Mouse (Mus musculus) mesoderm, embryonic 11.5 days (tissue): Measurements from ENCODE around the gene Ubox5.

ENCODE experiments used
- DNase-seq: peaks from one replicate; pipeline ENCODE4 v3.0.0-alpha.2; 2012; ENCODE audit warnings: low read depth, low spot score

Ubox5 gene

GRCm38 (mm10) chr2:130634006-130634738 is 4.3 kb upstream of the Ubox5 start:
- DNase-seq, result peak; percentile 25

GRCm38 (mm10) chr2:130632887-130633675 is 3.2 kb upstream of the Ubox5 start:
- DNase-seq, result peak; percentile 23

- no peak for DNase-seq
Observed at GRCm38 (mm10) chr2:130632416-130632815, 2.6 kb upstream of the Ubox5 start.

GRCm38 (mm10) chr2:130629080-130629838 is 579 bp downstream of the Ubox5 start:
- DNase-seq, result no peak

GRCm38 (mm10) chr2:130628424-130628823 is 1.4 kb downstream of the Ubox5 start:
- DNase-seq, result no peak

- no peak for DNase-seq
Observed at GRCm38 (mm10) chr2:130618972-130619371, 10.9 kb downstream of the Ubox5 start.

- DNase-seq, result peak; percentile 16
Observed at GRCm38 (mm10) chr2:130613091-130613490, 16.7 kb downstream of the Ubox5 start.

GRCm38 (mm10) chr2:130602195-130602594 is 27.6 kb downstream of the Ubox5 start:
- DNase-seq, result no peak

GRCm38 (mm10) chr2:130598399-130598798 is 31.4 kb downstream of the Ubox5 start:
- DNase-seq, result no peak

GRCm38 (mm10) chr2:130597601-130598010 is 32.2 kb downstream of the Ubox5 start:
- DNase-seq, result peak; percentile 48

- DNase-seq, result no peak
Observed at GRCm38 (mm10) chr2:130595596-130595995, 34.2 kb downstream of the Ubox5 start.

- no peak for DNase-seq
Observed at GRCm38 (mm10) chr2:130591016-130591415, 38.8 kb downstream of the Ubox5 start.

GRCm38 (mm10) chr2:130589761-130590160 is 40.1 kb downstream of the Ubox5 start:
- DNase-seq, result no peak

- DNase-seq, result no peak
Observed at GRCm38 (mm10) chr2:130589157-130589556, 40.7 kb downstream of the Ubox5 start.

GRCm38 (mm10) chr2:130588373-130588772 is 41.5 kb downstream of the Ubox5 start:
- DNase-seq, result no peak

GRCm38 (mm10) chr2:130586016-130586415 is 43.8 kb downstream of the Ubox5 start:
- DNase-seq, result no peak

- no peak for DNase-seq
Observed at GRCm38 (mm10) chr2:130583902-130584560, 45.8 kb downstream of the Ubox5 start.

- no peak for DNase-seq
Observed at GRCm38 (mm10) chr2:130582552-130582951, 47.3 kb downstream of the Ubox5 start, which contains the start of gene Avp. Avp (minus strand) TSS chr2:130582554.

GRCm38 (mm10) chr2:130581201-130581600 is 48.6 kb downstream of the Ubox5 start:
- DNase-seq, result no peak

GRCm38 (mm10) chr2:130579791-130580190 is 50.0 kb downstream of the Ubox5 start:
- no peak for DNase-seq

GRCm38 (mm10) chr2:130578148-130578547 is 51.7 kb downstream of the Ubox5 start:
- DNase-seq, result peak; percentile 59
